Mouse (Mus musculus) kidney, embryonic 15.5 days (tissue): Measurements from ENCODE around the gene Dip2c. TPM values are rescaled to one million over a fixed set of nuclear protein-coding genes. Genes with fewer than 3 reads are reported as not detected.

Source experiments
- ATAC-seq: fragments of 200-750 bp; cut with Nextera tagmentation; replicated peaks from 2 replicates; pipeline ENCODE4 v1.8.0; 2017; ENCODE audit warnings: moderate TSS enrichment; ENCODE audit not compliant: low FRiP score
- H3K27ac ChIP-seq: fragments of 300-500 bp; sonication (generic); 2 replicates; pipeline ENCODE4 v1.5.1; 2015; ENCODE audit warnings: mild to moderate bottlenecking, inconsistent platforms
- H3K27me3 ChIP-seq: fragments of 300-500 bp; sonication (generic); 2 replicates; pipeline ENCODE4 v1.6.1; 2015; ENCODE audit warnings: inconsistent platforms
- H3K36me3 ChIP-seq: fragments of 300-500 bp; sonication (generic); 2 replicates; pipeline ENCODE4 v1.6.1; 2015; ENCODE audit warnings: inconsistent platforms
- H3K4me1 ChIP-seq: fragments of 300-500 bp; sonication (generic); 2 replicates; pipeline ENCODE4 v1.6.1; 2015; ENCODE audit warnings: inconsistent platforms
- H3K4me2 ChIP-seq: fragments of 300-500 bp; sonication (generic); 2 replicates; pipeline ENCODE4 v1.6.1; 2015; ENCODE audit warnings: moderate library complexity, mild to moderate bottlenecking, inconsistent platforms
- H3K4me3 ChIP-seq: fragments of 300-500 bp; sonication (generic); replicated peaks from 2 replicates; pipeline ENCODE4 v1.5.1; 2015; ENCODE audit warnings: mild to moderate bottlenecking, inconsistent platforms
- H3K9ac ChIP-seq: fragments of 300-500 bp; sonication (generic); 2 replicates; pipeline ENCODE4 v1.6.1; 2015; ENCODE audit warnings: mild to moderate bottlenecking, inconsistent platforms
- H3K9me3 ChIP-seq: fragments of 300-500 bp; sonication (generic); replicated peaks from 2 replicates; pipeline ENCODE4 v1.6.1; 2016; ENCODE audit warnings: inconsistent platforms
- WGBS: fragments of 180-500 bp; shearing (Covaris S2); methylation state at CpG from one replicate; pipeline ENCODE4 v1.1.7; 2015; ENCODE audit warnings: mixed read lengths; 5-methylcytosine and 5-hydroxymethylcytosine counted together
- polyA plus RNA-seq: library from polyadenylated mRNA; unstranded; fragments of >200 nt; fragmentation: Nextera tagmentation; extraction: Ambion mirVana; gene quantifications from 2 replicates; pipeline ENCODE4 v1.2.1, GENCODE M21; 2015

The Dip2c gene
- polyA plus RNA-seq, result 3.9 and 5.2 TPM in 2 replicates

- Histone ChIP-seq H3K36me3 (no peaks in the 10 kb centered on the region), H3K9me3 (no peaks in the 10 kb centered on the region), H3K4me2 (peak within 1 kb of the TSS; percentile 85), H3K9ac (peak within 1 kb of the TSS; percentile 98), H3K4me3 (peak within 1 kb of the TSS; percentile 95), H3K27ac (peak within 1 kb of the TSS; percentile 97), H3K4me1 (peaks cover 13% of the 10 kb centered on the region), H3K27me3 (no peaks in the 10 kb centered on the region; the same call in 1 of the 2 replicates)
- under 1% methylated on average over 62 of the region's 67 CpGs for WGBS
- peak; percentile 95 for ATAC-seq
Observed at GRCm38 (mm10) chr13:9276322-9276855, at the start of gene Dip2c. Gene Dip2c, plus strand, starts transcription at chr13:9276528.

GRCm38 (mm10) chr13:9227078-9227477, 49.2 kb upstream of the Dip2c start:
- Histone ChIP-seq H3K36me3 (no peaks in the 10 kb centered on the region), H3K27ac (no peak overlapping the region), H3K9me3 (no peaks in the 10 kb centered on the region), H3K4me3 (no peak overlapping the region), H3K27me3 (no peaks in the 10 kb centered on the region), H3K4me2 (no peak overlapping the region), H3K4me1 (no peaks in the 10 kb centered on the region), H3K9ac (no peak overlapping the region)
- ATAC-seq, result no peak
- WGBS, result 87% methylated on average over 5 of the region's 5 CpGs

- Histone ChIP-seq H3K27me3 (no peaks in the 10 kb centered on the region), H3K4me1 (no peaks in the 10 kb centered on the region), H3K4me2 (no peak overlapping the region), H3K36me3 (no peaks in the 10 kb centered on the region), H3K9ac (no peak overlapping the region), H3K4me3 (no peak overlapping the region), H3K9me3 (no peaks in the 10 kb centered on the region), H3K27ac (no peak overlapping the region)
- ATAC-seq, result no peak
- 75% methylated on average over 7 of the region's 7 CpGs for WGBS
Observed at GRCm38 (mm10) chr13:9237495-9237894, 38.8 kb upstream of the Dip2c start.

- no peak for ATAC-seq
- Histone ChIP-seq H3K4me3 (no peak overlapping the region), H3K9me3 (no peaks in the 10 kb centered on the region), H3K27me3 (no peaks in the 10 kb centered on the region), H3K27ac (no peak overlapping the region), H3K4me1 (no peaks in the 10 kb centered on the region), H3K36me3 (no peaks in the 10 kb centered on the region), H3K4me2 (no peak overlapping the region), H3K9ac (no peak overlapping the region)
- WGBS, result 84% methylated on average over 5 of the region's 5 CpGs
Observed at GRCm38 (mm10) chr13:9239127-9239526, 37.2 kb upstream of the Dip2c start.

DNA sequence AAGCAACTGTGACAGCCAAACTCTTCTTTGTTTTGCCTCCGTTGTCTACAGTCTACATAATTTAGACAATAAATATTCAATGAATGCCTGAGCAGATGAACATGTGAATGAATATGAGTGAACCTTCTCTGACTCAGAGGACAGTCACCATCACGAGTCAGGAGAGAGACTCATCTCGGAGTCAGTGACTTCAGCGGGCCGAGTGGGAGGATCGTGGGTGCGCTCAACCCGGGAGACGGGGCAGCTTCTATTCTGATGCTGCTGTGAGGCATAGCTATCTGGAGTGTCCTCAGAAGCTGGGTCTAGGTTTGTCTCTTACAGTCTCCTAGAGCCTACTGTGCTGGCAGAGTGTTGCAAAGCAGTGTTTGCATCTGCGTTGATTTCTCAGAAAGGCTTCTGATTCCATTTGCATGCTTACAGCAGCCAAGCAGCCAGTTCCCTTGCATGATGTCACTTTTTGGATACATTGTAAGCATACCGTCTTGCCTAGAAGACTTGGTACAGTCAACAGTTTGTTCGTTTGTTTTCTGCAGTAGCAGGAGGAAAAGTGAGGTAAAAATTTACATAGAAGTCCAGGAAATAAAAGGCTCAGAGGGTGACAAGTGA, 36.6 kb upstream of the Dip2c start:
- Histone ChIP-seq H3K4me3 (no peak overlapping the region), H3K9ac (no peak overlapping the region), H3K4me1 (no peaks in the 10 kb centered on the region), H3K36me3 (no peaks in the 10 kb centered on the region), H3K27me3 (no peaks in the 10 kb centered on the region), H3K27ac (no peak overlapping the region), H3K9me3 (no peaks in the 10 kb centered on the region), H3K4me2 (no peak overlapping the region)
- 86% methylated on average over 12 of the region's 12 CpGs for WGBS
- no peak for ATAC-seq

DNA sequence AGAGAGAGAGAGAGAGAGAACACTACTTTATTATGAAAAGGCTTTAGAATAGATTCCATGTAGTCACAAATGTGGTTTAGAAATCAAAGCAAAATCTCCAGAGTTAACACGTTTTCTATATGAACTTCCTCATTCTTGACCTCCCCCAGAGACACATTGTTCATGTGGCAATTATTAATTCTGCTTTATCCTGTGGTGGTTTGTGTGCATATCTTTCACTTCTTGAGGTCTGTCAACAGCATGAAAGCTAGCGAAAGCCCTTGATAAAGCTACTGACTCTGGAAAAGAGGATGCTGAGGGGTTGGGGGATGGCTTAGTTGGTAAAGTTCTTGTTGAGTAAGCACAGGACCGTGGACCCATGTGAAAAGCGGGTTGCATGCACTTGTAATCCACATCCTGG, 14.6 kb upstream of the Dip2c start:
- Histone ChIP-seq H3K4me3 (no peak overlapping the region), H3K36me3 (no peaks in the 10 kb centered on the region), H3K9me3 (no peaks in the 10 kb centered on the region)

DNA sequence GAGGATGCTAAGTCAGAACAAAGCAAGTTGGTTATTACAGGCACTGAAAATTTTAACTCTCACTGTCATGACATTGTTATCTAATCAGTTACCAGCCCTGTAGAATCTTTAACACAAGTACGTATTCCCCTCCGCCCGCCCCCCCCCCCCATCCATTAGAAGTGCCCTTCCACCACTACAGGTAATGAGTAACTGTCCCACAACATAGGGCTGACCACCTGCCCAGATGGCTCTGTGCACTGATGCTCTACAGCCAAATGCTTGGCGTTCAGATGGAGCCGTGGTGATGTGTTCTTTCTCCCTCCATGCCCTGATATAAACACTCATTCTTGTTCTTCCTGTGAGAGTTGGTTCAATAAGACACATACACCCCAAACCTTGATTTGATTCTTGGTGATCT, 10.8 kb upstream of the Dip2c start:
- 75% methylated on average over 5 of the region's 5 CpGs for WGBS
- 0 out of 2 replicates have a peak, but pooled peaks cover 4% of the 10 kb centered on the region for H3K4me1 ChIP-seq
- H3K27me3 ChIP-seq, result no peaks in the 10 kb centered on the region
- H3K4me3 ChIP-seq, result no peak overlapping the region
- ATAC-seq, result peak; percentile 66
- H3K27ac ChIP-seq, result no peak overlapping the region
- no peaks in the 10 kb centered on the region for H3K36me3 ChIP-seq
- H3K4me2 ChIP-seq, result no peak overlapping the region
- no peak overlapping the region for H3K9ac ChIP-seq
- no peaks in the 10 kb centered on the region for H3K9me3 ChIP-seq

More for the DNA sequence above, 14.6 kb upstream of the Dip2c start:
- 0 out of 2 replicates have a peak, but pooled peaks cover 4% of the 10 kb centered on the region for H3K4me1 ChIP-seq
- no peak for ATAC-seq
- H3K4me2 ChIP-seq, result no peak overlapping the region
- H3K27ac ChIP-seq, result no peak overlapping the region
- no peak overlapping the region for H3K9ac ChIP-seq
- H3K27me3 ChIP-seq, result no peaks in the 10 kb centered on the region
- WGBS, result 74% methylated on average over 4 of the region's 4 CpGs

DNA sequence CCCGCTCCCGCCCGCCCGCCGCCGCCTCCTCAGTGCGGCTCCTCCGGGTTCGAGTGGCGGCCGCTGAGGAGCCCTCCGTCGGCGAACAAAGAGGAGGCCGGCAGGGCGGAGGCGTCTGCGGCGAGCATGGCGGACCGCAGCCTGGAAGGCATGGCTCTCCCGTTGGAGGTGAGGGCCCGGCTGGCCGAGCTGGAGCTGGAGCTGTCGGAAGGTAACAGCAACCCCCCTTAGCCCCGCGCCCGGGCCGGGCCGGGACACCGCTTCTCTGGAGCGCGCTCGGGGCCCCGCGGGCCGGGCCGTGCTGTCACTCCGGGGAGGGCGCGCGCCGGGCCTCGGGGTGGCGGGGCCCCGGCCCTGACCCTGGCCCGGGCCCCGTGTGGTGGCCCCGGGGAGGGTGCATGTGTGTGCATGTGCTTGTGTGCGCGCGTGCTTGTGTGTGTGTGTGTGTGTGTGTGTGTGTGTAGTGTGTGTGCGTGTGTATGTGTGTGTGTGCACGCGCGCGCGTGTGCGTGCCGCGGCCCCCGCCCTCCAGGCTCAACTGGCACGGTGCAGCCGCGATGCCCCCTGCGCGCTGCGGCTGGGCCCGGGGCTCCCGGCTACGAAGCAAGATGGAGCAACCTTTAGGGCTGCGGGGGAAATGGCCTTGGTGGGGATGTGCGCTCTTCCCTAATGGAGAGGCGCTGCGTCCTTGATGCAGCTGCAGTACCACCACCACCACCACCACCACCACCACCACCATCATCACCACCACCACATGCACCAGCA, 710 bp downstream of the Dip2c start:
- peak; percentile 89 for ATAC-seq
- peaks cover 13% of the 10 kb centered on the region for H3K4me1 ChIP-seq
- no peaks in the 10 kb centered on the region; the same call in 1 of the 2 replicates for H3K27me3 ChIP-seq
- H3K9ac ChIP-seq, result peak overlapping the region; percentile 98
- peak overlapping the region; percentile 95 for H3K4me3 ChIP-seq
- peak overlapping the region; percentile 85 for H3K4me2 ChIP-seq
- H3K36me3 ChIP-seq, result no peaks in the 10 kb centered on the region
- no peaks in the 10 kb centered on the region for H3K9me3 ChIP-seq
- H3K27ac ChIP-seq, result peak overlapping the region; percentile 97
- WGBS, result under 1% methylated on average over 66 of the region's 75 CpGs

DNA sequence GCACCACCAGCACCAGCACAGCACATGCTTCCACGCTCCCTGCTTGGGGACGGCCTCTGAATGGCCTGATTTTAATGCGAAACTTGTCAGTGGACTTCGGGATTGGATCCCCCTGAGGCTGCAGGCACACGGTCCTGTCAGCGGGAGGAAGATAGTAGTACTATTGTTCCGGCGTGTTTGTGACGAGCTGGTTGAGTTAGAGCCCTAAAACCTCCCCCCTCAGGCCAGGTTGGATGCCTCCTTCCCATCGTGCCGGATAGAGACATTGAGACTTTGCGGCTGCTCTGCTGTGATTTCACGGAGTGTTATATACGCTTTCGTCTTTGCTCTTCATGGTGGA, 1.3 kb downstream of the Dip2c start:
- H3K36me3 ChIP-seq, result no peaks in the 10 kb centered on the region
- H3K9ac ChIP-seq, result peak overlapping the region; percentile 98
- 1% methylated on average over 15 of the region's 15 CpGs for WGBS
- H3K4me1 ChIP-seq, result peaks cover 13% of the 10 kb centered on the region
- no peaks in the 10 kb centered on the region; the same call in 1 of the 2 replicates for H3K27me3 ChIP-seq
- peak overlapping the region; percentile 95 for H3K4me3 ChIP-seq
- 0 out of 2 replicates have a peak overlapping the region, but pooled peaks have one; percentile 97 for H3K27ac ChIP-seq
- H3K9me3 ChIP-seq, result no peaks in the 10 kb centered on the region
- no peak; the same call in 1 of the 2 replicates for ATAC-seq
- H3K4me2 ChIP-seq, result peak overlapping the region; percentile 85

DNA sequence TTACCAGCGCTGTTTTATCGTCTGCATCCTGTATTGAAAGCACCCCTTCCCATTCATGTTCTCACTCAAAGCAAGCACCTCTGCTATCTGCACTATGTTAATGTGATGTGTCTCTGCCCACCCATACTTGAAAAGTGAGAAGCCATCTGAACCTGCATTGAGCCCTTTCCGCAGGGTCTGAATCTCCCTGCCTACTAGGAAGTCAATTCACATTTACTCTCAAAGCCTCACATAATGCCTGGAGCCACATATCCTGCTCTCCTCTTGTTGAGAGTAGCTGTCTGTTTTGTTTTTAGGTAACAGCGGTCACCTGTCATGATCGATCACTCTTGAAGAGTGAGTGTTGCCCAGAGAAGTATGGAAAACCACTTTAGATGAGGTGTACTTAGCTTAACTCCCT, 2.3 kb downstream of the Dip2c start:
- H3K4me2 ChIP-seq, result peak overlapping the region; percentile 85; the same call in 1 of the 2 replicates
- no peak overlapping the region for H3K9ac ChIP-seq
- H3K4me1 ChIP-seq, result peaks cover 13% of the 10 kb centered on the region
- H3K4me3 ChIP-seq, result no peak overlapping the region
- no peak for ATAC-seq
- 87% methylated on average over 5 of the region's 5 CpGs for WGBS
- no peak overlapping the region for H3K27ac ChIP-seq
- H3K9me3 ChIP-seq, result no peaks in the 10 kb centered on the region
- H3K36me3 ChIP-seq, result no peaks in the 10 kb centered on the region
- no peaks in the 10 kb centered on the region; the same call in 1 of the 2 replicates for H3K27me3 ChIP-seq

DNA sequence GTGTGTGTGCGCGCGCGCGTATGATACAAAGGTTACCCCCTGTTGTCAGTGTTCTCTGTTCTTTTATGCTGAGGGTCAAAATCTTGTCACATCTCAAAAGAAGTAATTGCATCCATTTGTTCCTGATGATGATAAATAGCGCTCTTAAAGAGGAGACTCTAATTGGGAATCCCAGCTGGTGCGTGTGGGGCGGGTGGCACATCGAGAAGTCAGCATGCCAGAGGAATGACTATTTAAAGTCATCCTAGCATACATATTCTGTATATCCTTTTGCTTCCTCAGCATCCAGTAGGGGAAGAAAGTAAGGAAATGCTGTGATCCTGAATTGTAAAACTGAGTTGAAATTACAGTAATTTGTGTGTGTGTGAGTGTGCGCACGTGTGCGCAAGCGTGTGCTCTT, 6.7 kb downstream of the Dip2c start:
- no peak overlapping the region for H3K4me2 ChIP-seq
- H3K36me3 ChIP-seq, result no peaks in the 10 kb centered on the region
- H3K9ac ChIP-seq, result no peak overlapping the region
- H3K27me3 ChIP-seq, result no peaks in the 10 kb centered on the region
- 74% methylated on average over 13 of the region's 13 CpGs for WGBS
- H3K9me3 ChIP-seq, result no peaks in the 10 kb centered on the region
- no peak overlapping the region for H3K27ac ChIP-seq
- H3K4me3 ChIP-seq, result no peak overlapping the region
- ATAC-seq, result no peak
- peaks cover 8% of the 10 kb centered on the region for H3K4me1 ChIP-seq

DNA sequence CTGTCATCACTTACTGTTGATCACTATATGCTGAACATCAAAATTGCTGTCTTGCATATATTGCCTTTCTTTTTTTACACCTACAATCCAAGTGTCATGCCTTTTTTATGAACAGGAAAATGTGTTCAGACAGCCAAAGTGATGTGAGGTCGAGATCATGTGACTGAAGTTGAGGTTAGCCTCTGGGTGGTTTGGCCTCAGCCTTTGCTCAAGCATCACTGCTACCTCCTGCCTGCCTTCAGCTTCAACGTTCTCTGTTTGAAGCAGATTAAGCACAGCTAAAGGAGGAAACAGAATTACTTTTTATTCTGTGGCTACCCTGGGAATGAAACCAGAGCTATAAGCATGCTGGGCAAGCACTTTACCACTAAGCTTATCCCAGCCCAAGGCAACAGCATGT, 13.6 kb downstream of the Dip2c start:
- no peak overlapping the region for H3K4me3 ChIP-seq
- WGBS, result 62% methylated on average over 2 of the region's 2 CpGs
- H3K4me1 ChIP-seq, result no peaks in the 10 kb centered on the region
- H3K4me2 ChIP-seq, result no peak overlapping the region
- H3K27me3 ChIP-seq, result no peaks in the 10 kb centered on the region
- no peaks in the 10 kb centered on the region for H3K9me3 ChIP-seq
- no peaks in the 10 kb centered on the region for H3K36me3 ChIP-seq
- no peak overlapping the region for H3K9ac ChIP-seq
- H3K27ac ChIP-seq, result no peak overlapping the region
- no peak for ATAC-seq
